Mouse (Mus musculus): ENCODE measurements around the gene Evl.
A peak's percentile ranks its signal among the peaks of the same experiment; 100 is the strongest.

GRCm38 (mm10) chr12:108511009-108511408 is 43.5 kb upstream of the Evl start:
- TF ChIP-seq CTCF (IDR thresholded peaks at IDR 0.05; ENCODE audit: insufficient read depth, low read length) = peak; percentile 41; the same call in 1 of the 2 replicates
- no peak for TF ChIP-seq POLR2A (IDR thresholded peaks at IDR 0.05; ENCODE audit: borderline replicate concordance, extremely low read depth, low read depth, low read length)

Measured in lung, adult 2 months (tissue).